Mouse (Mus musculus) liver, embryonic 14.5 days (tissue): ENCODE measurements around the gene Cyp2t4. TPM values are rescaled to one million over a fixed set of nuclear protein-coding genes. Genes with fewer than 3 reads are reported as not detected.

Experiments
- ATAC-seq: fragments of 200-750 bp; cut with Nextera tagmentation; 2 replicates; pipeline ENCODE4 v1.8.0; 2017; ENCODE audit warnings: moderate number of reproducible peaks, mild to moderate bottlenecking, moderate library complexity; ENCODE audit not compliant: insufficient read depth
- DNase-seq, 3 experiments: peaks; one replicate each; pipeline ENCODE4 v3.0.0-alpha.2; 2012 to 2013; ENCODE audit warnings: low read depth in 3 of 3, low spot score in 3 of 3
- H3K27ac ChIP-seq: fragments of 300-500 bp; sonication (generic); 2 replicates; pipeline ENCODE4 v1.5.1; 2014; ENCODE audit warnings: moderate library complexity, mild to moderate bottlenecking, control low read depth, inconsistent platforms
- H3K27me3 ChIP-seq: fragments of 300-500 bp; sonication (generic); 2 replicates; pipeline ENCODE4 v1.6.1; 2014; ENCODE audit warnings: mild to moderate bottlenecking, low read length, moderate library complexity; ENCODE audit not compliant: control insufficient read depth, insufficient read depth
- H3K36me3 ChIP-seq: fragments of 300-500 bp; sonication (generic); replicated peaks from 2 replicates; pipeline ENCODE4 v1.6.1; 2014; ENCODE audit warnings: low read depth; ENCODE audit not compliant: control insufficient read depth, insufficient read depth
- H3K4me1 ChIP-seq, 2 experiments: fragments of 200-500 bp in 1 of 2; fragments of 300-500 bp in 1 of 2; sonication (generic) in 1 of 2; replicated peaks; 2 replicates each; pipeline ENCODE4 v1.6.1; 2012 to 2014; ENCODE audit warnings: antibody characterized with exemption in 1 of 2, inconsistent platforms in 1 of 2, low read length in 1 of 2; ENCODE audit not compliant: control insufficient read depth in 2 of 2, insufficient read depth in 2 of 2
- H3K4me2 ChIP-seq: fragments of 300-500 bp; sonication (generic); 2 replicates; pipeline ENCODE4 v1.6.1; 2014; ENCODE audit warnings: low read depth, mild to moderate bottlenecking, control low read depth, moderate library complexity
- H3K4me3 ChIP-seq, 2 experiments: fragments of 200-500 bp in 1 of 2; fragments of 300-500 bp in 1 of 2; sonication (generic) in 1 of 2; 2 replicates each; pipeline ENCODE4 v1.5.1; 2012 to 2014; ENCODE audit warnings: low read depth in 2 of 2, low read length in 2 of 2, mild to moderate bottlenecking in 2 of 2, control low read depth in 1 of 2, inconsistent platforms in 1 of 2, moderate library complexity in 1 of 2; ENCODE audit not compliant: insufficient read depth in 1 of 2
- H3K9ac ChIP-seq: fragments of 300-500 bp; sonication (generic); replicated peaks from 2 replicates; pipeline ENCODE4 v1.6.1; 2014; ENCODE audit warnings: mild to moderate bottlenecking, control low read depth, moderate library complexity
- H3K9me3 ChIP-seq: fragments of 300-500 bp; sonication (generic); 2 replicates; pipeline ENCODE4 v1.6.1; 2016; ENCODE audit warnings: low read length, mixed read lengths; ENCODE audit not compliant: control insufficient read depth
- CTCF ChIP-seq: IDR thresholded peaks from 2 replicates; pipeline ENCODE4 v1.5.1; 2016; ENCODE audit warnings: antibody characterized with exemption, low read depth, control low read depth
- EP300 ChIP-seq: IDR thresholded peaks from 2 replicates; pipeline ENCODE4 v1.6.1; 2016; ENCODE audit warnings: antibody characterized with exemption, low read depth
- WGBS: fragments of 180-500 bp; shearing (Covaris S2); extraction: QIAGEN DNeasy Blood & Tissue Kit; methylation state at CpG from one replicate; pipeline ENCODE4 v1.1.7; 2014; ENCODE audit not compliant: insufficient replicate concordance; 5-methylcytosine and 5-hydroxymethylcytosine counted together
- polyA plus RNA-seq, 2 experiments: library from polyadenylated mRNA; depleted of rRNA in 1 of 2; stranded (reverse) in 1 of 2; unstranded in 1 of 2; fragments of >200 nt; fragmentation: Nextera tagmentation in 1 of 2; extraction: Ambion mirVana in 1 of 2; gene quantifications; 2 replicates each; pipeline versions ENCODE4 v1.2.1 to v1.2.3; 2012 to 2014

Cyp2t4 gene
- polyA plus RNA-seq, 2 experiments, result not detected

DNA sequence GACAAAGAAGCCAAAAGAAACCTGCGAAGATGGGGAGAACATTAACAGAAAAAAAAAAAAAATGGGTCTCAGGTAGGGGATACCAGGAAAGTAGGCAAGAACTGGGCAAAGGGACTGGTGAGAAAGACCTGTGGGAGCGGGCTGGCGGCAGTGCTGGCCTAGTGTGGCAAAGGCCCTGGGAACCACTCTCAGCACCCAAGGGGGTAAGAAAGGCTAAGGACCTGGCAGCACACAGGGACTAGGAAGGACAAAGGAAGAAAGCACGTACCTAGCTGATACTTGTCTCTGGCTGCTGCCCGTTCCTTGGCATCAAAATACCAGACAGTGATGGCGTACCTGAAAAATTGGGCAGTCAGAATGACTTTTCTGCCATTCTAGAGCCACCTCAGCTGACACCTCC lies 5.7 kb downstream of the Cyp2t4 start:
- Histone ChIP-seq H3K4me1 (peaks cover 0 to 7% of the 10 kb centered on the region in 2 experiments; a peak in 2 of 4 replicates), H3K36me3 (peaks cover 4% of the 10 kb centered on the region), H3K4me2 (no peak overlapping the region), H3K9me3 (no peaks in the 10 kb centered on the region), H3K27me3 (no peaks in the 10 kb centered on the region), H3K9ac (no peak overlapping the region), H3K4me3 (no peak overlapping the region), H3K27ac (no peak overlapping the region)
- ATAC-seq (no peak), DNase-seq (no peak)
- TF ChIP-seq EP300, result no peak
- TF ChIP-seq CTCF, result no peak
- WGBS, result 81% methylated on average over 6 of the region's 6 CpGs

DNA sequence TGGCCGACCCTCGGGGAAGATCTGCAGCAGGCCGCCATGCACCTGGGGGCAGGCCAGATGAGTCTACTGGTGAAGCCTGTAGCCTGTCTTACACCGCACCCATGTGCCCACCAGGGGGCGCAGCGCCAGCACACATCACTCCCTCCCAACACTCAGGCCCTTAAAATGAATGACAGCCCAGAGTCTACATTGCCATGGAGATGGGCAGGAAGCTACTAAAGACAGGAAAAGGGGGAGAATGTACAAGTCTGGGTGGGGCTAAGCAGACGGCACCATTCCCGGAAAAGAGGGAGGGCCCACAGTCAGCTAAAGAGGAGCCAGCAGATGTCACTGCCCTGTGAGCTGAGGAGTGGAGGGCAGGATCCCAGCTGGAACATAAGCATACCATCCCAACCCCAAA lies 6.4 kb downstream of the Cyp2t4 start:
- Histone ChIP-seq H3K4me3 (no peak overlapping the region), H3K4me2 (no peak overlapping the region), H3K27ac (no peak overlapping the region), H3K36me3 (peaks cover 4% of the 10 kb centered on the region), H3K27me3 (no peaks in the 10 kb centered on the region), H3K4me1 (peaks cover 0 to 7% of the 10 kb centered on the region in 2 experiments; a peak in 2 of 4 replicates), H3K9ac (no peak overlapping the region), H3K9me3 (no peaks in the 10 kb centered on the region)
- DNase-seq, result peak; percentile 52 to 66 (median 56)
- ATAC-seq, result peak; percentile 76
- WGBS, result 10% methylated on average over 8 of the region's 8 CpGs
- TF ChIP-seq EP300 (no peak), CTCF (peak; percentile 99)

DNA sequence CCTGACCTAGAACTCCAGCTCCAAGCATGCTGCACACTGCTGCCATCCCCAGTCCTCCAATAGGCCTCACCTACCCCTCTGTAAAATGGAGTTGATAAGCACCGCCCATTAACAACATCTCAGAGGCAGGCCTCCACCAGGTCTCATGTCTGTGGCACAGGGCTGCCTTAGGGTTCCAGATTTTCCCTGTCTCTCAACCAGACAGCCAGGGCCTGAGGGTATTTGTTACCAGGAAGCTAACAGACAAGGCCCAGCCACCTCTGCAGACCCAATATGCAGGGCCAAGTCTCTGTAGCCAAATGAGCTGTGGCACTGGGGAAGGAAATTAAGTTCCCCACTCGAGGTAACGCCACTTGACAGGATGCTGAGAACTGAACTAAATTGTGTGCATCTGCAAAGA lies 7.4 kb downstream of the Cyp2t4 start:
- WGBS, result 53% methylated on average over 3 of the region's 3 CpGs
- TF ChIP-seq CTCF (no peak), EP300 (no peak)
- Histone ChIP-seq H3K27me3 (no peaks in the 10 kb centered on the region), H3K36me3 (peaks cover 4% of the 10 kb centered on the region), H3K4me1 (peaks cover 0 to 7% of the 10 kb centered on the region in 2 experiments; a peak in 3 of 4 replicates), H3K9ac (no peak overlapping the region), H3K9me3 (no peaks in the 10 kb centered on the region), H3K4me3 (no peak overlapping the region), H3K4me2 (no peak overlapping the region), H3K27ac (no peak overlapping the region)
- no peak for DNase-seq
- ATAC-seq, result no peak

DNA sequence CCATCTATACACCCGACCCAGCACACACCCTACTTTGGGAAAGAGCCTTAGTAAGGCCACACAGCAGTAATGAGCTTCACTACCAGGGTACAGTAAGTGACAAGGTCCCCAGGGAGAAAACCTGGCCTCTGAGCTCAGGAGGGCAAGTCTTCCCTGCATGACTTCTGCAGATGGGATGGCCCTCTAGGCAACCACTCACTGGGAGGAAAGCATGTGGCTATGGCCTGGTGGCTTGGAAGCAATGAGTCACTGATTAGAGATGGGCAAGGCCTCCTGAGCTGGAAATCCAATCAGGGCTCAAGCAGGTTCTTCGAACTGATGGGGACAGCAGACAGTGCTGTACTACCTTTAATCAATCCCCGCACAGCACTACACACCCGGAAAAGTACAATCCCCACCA lies 8.2 kb downstream of the Cyp2t4 start:
- no peak for DNase-seq
- ATAC-seq, result no peak
- 61% methylated on average over 4 of the region's 4 CpGs for WGBS

DNA sequence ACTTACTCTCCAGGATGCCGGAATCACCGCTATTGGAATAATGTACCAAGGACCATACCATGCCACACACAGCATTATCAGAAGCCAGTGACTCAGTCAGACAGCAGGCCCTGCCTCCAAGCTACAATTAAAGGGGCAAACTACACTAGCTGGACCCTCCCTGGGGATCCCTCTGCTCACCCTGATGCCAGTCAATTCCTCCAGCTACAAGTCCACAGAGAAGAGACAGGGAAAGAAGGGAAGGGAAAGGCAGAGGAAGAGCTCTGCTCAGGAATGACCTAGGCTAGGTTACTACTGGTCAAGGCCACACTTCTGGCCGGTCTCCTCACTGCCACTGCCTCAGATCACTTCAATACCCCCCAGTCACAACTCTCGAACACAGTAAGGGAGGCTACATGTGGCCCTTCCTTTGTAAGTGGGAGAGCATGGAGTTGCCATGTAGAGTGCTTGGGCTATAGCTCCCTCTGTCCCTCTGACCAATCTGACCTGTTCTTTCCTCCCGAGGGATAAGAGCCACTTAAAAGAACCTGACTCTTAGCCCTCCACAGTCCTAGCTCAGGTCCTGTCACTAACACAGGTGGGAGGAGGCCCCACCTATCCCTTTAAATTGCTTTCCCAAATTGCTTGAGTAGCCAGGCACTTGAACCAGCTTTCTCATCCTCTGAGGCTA lies 9.4 kb downstream of the Cyp2t4 start:
- H3K4me1 ChIP-seq, result peaks cover 0 to 16% of the 10 kb centered on the region in 2 experiments; a peak in 3 of 4 replicates
- DNase-seq (no peak), ATAC-seq (no peak)
- no peak overlapping the region for H3K27ac ChIP-seq
- H3K27me3 ChIP-seq, result no peaks in the 10 kb centered on the region
- no peak overlapping the region for H3K4me3 ChIP-seq
- no peak overlapping the region for H3K4me2 ChIP-seq
- WGBS, result 68% methylated on average over 5 of the region's 5 CpGs
- H3K9me3 ChIP-seq, result no peaks in the 10 kb centered on the region
- TF ChIP-seq EP300, result no peak
- no peak for TF ChIP-seq CTCF
- H3K9ac ChIP-seq, result no peak overlapping the region
- H3K36me3 ChIP-seq, result peaks cover 4% of the 10 kb centered on the region

More for the DNA sequence above, 8.2 kb downstream of the Cyp2t4 start:
- Histone ChIP-seq H3K9ac (no peak overlapping the region), H3K4me2 (no peak overlapping the region), H3K27ac (no peak overlapping the region), H3K27me3 (no peaks in the 10 kb centered on the region), H3K4me1 (peaks cover 0 to 7% of the 10 kb centered on the region in 2 experiments; a peak in 3 of 4 replicates), H3K4me3 (no peak overlapping the region), H3K9me3 (no peaks in the 10 kb centered on the region), H3K36me3 (peaks cover 4% of the 10 kb centered on the region)
- no peak for TF ChIP-seq EP300
- TF ChIP-seq CTCF, result no peak
